Mouse (Mus musculus): ENCODE results near the gene Ccdc8. TPM values are rescaled to one million over a fixed set of nuclear protein-coding genes. Genes with fewer than 3 reads are reported as not detected.

Gene Ccdc8
- polyA plus RNA-seq, 1 experiment from 2014 or later, result 1.1 TPM

DNA sequence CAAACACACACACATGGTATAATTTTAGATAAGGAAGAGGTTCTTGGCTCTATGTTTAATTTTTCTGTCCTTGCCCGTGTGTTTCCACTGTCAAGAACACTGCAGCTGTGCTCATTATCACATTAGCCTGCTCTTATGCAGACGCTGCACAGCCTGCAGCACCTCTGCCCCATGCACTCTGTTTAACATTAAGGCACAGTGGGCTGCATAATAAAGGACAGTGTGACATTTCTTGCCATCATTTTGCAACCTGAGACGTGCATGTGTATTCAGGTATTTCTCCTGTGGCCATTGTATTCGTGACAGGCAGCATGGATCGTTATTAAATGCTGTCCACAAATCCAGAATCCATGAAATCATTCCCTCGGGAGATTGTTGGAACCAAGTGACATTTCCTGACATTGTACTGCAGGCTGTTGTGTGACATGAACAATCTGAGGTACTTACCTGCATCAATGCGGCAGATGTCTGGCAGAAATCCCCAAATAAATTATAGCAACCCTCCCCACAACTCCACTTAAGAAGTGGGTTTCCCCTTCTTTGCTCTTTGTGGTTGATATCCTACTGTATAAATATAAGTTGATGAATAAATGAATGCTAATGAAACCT lies 4.9 kb upstream of the Ccdc8 start:
- Histone ChIP-seq H3K4me2 (ENCODE audit: low read depth, low read length) (no peak overlapping the region), H3K27me3 (ENCODE audit: insufficient read depth, low read length) (no peaks in the 10 kb centered on the region), H3K36me3 (replicated peaks; ENCODE audit: insufficient read depth, low read length) (no peaks in the 10 kb centered on the region), H3K9me3 (ENCODE audit: low read length) (no peaks in the 10 kb centered on the region), H3K4me1 (ENCODE audit: insufficient read depth) (peaks cover 7% of the 10 kb centered on the region), H3K27ac (ENCODE audit: low read depth) (no peak overlapping the region), H3K4me3 (ENCODE audit: low read depth, low read length) (no peak overlapping the region), H3K9ac (replicated peaks) (no peak overlapping the region)
- DNase-seq (no peak), ATAC-seq (no peak)
- 68% methylated on average over 7 of the region's 7 CpGs for WGBS (ENCODE audit: insufficient replicate concordance)
- TF ChIP-seq CTCF (IDR thresholded peaks at IDR 0.05; ENCODE audit: low read depth) (no peak), EP300 (IDR thresholded peaks at IDR 0.05; ENCODE audit: low read depth) (no peak)

GRCm38 (mm10) chr7:16988405-16988804 lies 4.1 kb upstream of the Ccdc8 start:
- ATAC-seq (no peak), DNase-seq (no peak)
- H3K4me1 ChIP-seq (ENCODE audit: insufficient read depth), result peaks cover 9% of the 10 kb centered on the region
- no peaks in the 10 kb centered on the region for H3K27me3 ChIP-seq (ENCODE audit: insufficient read depth, low read length)
- H3K9ac ChIP-seq (replicated peaks), result no peak overlapping the region
- H3K4me2 ChIP-seq (ENCODE audit: low read depth, low read length), result no peak overlapping the region
- H3K4me3 ChIP-seq (ENCODE audit: low read depth, low read length), result no peak overlapping the region
- no peaks in the 10 kb centered on the region for H3K36me3 ChIP-seq (replicated peaks; ENCODE audit: insufficient read depth, low read length)
- no peaks in the 10 kb centered on the region for H3K9me3 ChIP-seq (ENCODE audit: low read length)
- 57% methylated on average over 3 of the region's 3 CpGs for WGBS (ENCODE audit: insufficient replicate concordance)
- no peak overlapping the region for H3K27ac ChIP-seq (ENCODE audit: low read depth)
- no peak for TF ChIP-seq EP300 (IDR thresholded peaks at IDR 0.05; ENCODE audit: low read depth)
- no peak for TF ChIP-seq CTCF (IDR thresholded peaks at IDR 0.05; ENCODE audit: low read depth)

DNA sequence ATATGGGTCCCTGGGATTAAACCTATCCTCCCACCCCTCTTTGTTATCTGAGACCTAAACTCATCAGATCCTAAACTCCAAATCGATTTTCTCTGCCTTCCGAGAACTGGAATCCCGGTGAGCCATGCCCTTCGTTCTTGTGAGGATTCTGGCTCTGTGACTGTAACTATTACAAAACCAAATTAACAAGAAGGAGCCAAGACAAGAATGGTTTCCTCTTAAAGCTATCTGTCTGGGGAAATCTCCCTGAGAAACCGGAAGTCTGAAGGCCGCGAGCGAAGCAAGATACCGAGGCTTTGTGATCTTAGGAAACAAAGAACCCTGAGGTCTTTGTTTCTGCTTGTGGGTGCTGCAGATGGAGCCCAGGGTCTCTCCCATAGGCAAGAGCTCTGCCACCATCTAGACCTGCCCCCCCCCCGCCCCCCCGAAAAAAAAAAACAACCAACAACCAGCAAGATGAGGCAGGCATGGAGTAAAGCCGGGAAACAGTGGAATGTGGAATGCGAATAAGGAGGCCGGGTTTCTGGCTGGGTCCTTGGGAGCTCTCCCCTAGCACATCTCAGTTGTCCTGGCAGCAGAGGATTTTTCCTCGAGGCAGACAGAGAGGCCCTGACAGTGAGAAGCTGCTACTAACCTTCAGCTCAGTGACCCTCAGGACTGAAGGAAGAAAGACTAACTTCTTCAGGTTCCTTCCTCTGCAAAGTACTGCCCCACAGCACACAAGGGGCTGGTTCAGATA lies 2.3 kb upstream of the Ccdc8 start:
- peak overlapping the region; percentile 13 for H3K27ac ChIP-seq (ENCODE audit: low read depth)

GRCm38 (mm10) chr7:16991681-16992450 lies 642 bp upstream of the Ccdc8 start:
- Histone ChIP-seq H3K27me3 (ENCODE audit: insufficient read depth, low read length) (no peaks in the 10 kb centered on the region), H3K4me1 (ENCODE audit: insufficient read depth) (peaks cover 28% of the 10 kb centered on the region), H3K4me2 (ENCODE audit: low read depth, low read length) (no peak overlapping the region), H3K9me3 (ENCODE audit: low read length) (no peaks in the 10 kb centered on the region), H3K36me3 (replicated peaks; ENCODE audit: insufficient read depth, low read length) (no peaks in the 10 kb centered on the region), H3K9ac (replicated peaks) (no peak overlapping the region), H3K27ac (ENCODE audit: low read depth) (peak overlapping the region; percentile 13; the same call in 1 of the 2 replicates), H3K4me3 (ENCODE audit: low read depth, low read length) (no peak overlapping the region)
- DNase-seq, result no peak
- TF ChIP-seq CTCF (IDR thresholded peaks at IDR 0.05; ENCODE audit: low read depth), result no peak
- no peak for TF ChIP-seq EP300 (IDR thresholded peaks at IDR 0.05; ENCODE audit: low read depth)
- WGBS (ENCODE audit: insufficient replicate concordance), result 52% methylated on average over 18 of the region's 18 CpGs
- ATAC-seq, result no peak; the same call in 1 of the 2 replicates

More for the DNA sequence above, 2.3 kb upstream of the Ccdc8 start:
- H3K9me3 ChIP-seq (ENCODE audit: low read length), result no peaks in the 10 kb centered on the region
- no peak overlapping the region for H3K4me3 ChIP-seq (ENCODE audit: low read depth, low read length)
- H3K27me3 ChIP-seq (ENCODE audit: insufficient read depth, low read length), result no peaks in the 10 kb centered on the region
- H3K9ac ChIP-seq (replicated peaks), result no peak overlapping the region
- H3K4me1 ChIP-seq (ENCODE audit: insufficient read depth), result peaks cover 26% of the 10 kb centered on the region
- DNase-seq, result no peak
- H3K4me2 ChIP-seq (ENCODE audit: low read depth, low read length), result peak overlapping the region; percentile 47
- WGBS (ENCODE audit: insufficient replicate concordance), result 17% methylated on average over 15 of the region's 15 CpGs
- no peaks in the 10 kb centered on the region for H3K36me3 ChIP-seq (replicated peaks; ENCODE audit: insufficient read depth, low read length)
- no peak for ATAC-seq
- TF ChIP-seq CTCF (IDR thresholded peaks at IDR 0.05; ENCODE audit: low read depth) (no peak), EP300 (IDR thresholded peaks at IDR 0.05; ENCODE audit: low read depth) (no peak)

DNA sequence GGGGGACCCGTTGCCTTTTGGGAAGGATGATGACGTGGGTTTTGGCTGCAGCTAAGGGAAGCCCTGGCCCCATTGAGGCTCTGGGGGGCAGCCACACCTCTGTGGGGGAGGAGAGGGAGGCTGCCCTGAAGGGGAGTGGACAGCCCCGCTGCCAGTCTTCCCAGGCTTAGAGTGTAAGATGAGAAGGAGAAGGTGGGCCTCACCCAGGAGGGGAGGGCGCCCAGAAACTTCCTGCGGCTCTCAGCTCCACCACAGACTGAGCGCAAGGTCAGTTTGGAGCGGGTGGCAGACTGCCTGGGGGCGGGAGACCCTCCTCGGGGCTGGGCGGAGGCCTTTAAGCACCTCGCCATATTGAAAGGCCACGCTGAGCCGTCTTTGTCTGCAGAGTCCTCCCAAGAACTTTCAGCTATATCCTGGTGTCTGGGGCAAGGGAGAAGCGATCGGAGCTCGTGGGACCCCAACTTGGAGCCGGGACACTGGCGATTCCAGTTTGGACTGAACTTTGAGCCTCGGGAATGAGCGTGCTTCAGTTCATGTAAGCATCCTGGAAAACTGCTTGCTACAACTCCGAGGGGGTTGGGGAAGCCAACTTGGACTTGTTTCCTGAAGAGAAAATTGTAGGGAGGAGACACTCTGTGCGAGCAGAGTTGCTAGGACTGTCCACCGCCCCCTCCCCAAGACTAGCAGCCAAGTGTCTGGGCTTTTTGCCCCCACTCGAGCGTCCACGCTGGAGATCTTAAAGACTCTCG lies 1.3 kb downstream of the Ccdc8 start:
- H3K9ac ChIP-seq (replicated peaks), result peak overlapping the region; percentile 65
- H3K4me1 ChIP-seq (ENCODE audit: insufficient read depth), result peaks cover 28% of the 10 kb centered on the region
- peak; percentile 72 for ATAC-seq
- H3K9me3 ChIP-seq (ENCODE audit: low read length), result no peaks in the 10 kb centered on the region
- peak overlapping the region; percentile 52 for H3K4me3 ChIP-seq (ENCODE audit: low read depth, low read length)
- 1% methylated on average over 27 of the region's 27 CpGs for WGBS (ENCODE audit: insufficient replicate concordance)
- peak overlapping the region; percentile 62 for H3K27ac ChIP-seq (ENCODE audit: low read depth)
- H3K36me3 ChIP-seq (replicated peaks; ENCODE audit: insufficient read depth, low read length), result no peaks in the 10 kb centered on the region
- no peak for TF ChIP-seq EP300 (IDR thresholded peaks at IDR 0.05; ENCODE audit: low read depth)
- no peak for TF ChIP-seq CTCF (IDR thresholded peaks at IDR 0.05; ENCODE audit: low read depth)
- DNase-seq, result peak; percentile 58
- no peaks in the 10 kb centered on the region for H3K27me3 ChIP-seq (ENCODE audit: insufficient read depth, low read length)
- peak overlapping the region; percentile 79 for H3K4me2 ChIP-seq (ENCODE audit: low read depth, low read length)

Measured in liver, postnatal 0 days (tissue).